Mouse (Mus musculus) kidney, adult 2 months (tissue): Measurements from ENCODE around the gene Rtn4ip1.

ENCODE experiments used
- CTCF ChIP-seq: fragments of 200-500 bp; conservative IDR thresholded peaks from 2 replicates; pipeline ENCODE4 v1.5.1; 2011; ENCODE audit warnings: low read depth, mild to moderate bottlenecking, control low read depth, low read length, moderate library complexity, mixed read lengths; ENCODE audit not compliant: insufficient read depth, insufficient read length
- POLR2A ChIP-seq: fragments of 200-500 bp; IDR thresholded peaks from one replicate; pipeline ENCODE4 v1.6.1; 2011; ENCODE audit warnings: low read depth, low read length, control low read depth

GRCm38 (mm10) chr10:43998503-43999082 is 97.0 kb downstream of the Rtn4ip1 start:
- TF ChIP-seq CTCF (no peak), POLR2A (no peak)
